Mouse (Mus musculus): ENCODE measurements around the gene Ucp3. TPM values are rescaled to one million over a fixed set of nuclear protein-coding genes. Genes with fewer than 3 reads are reported as not detected.
"Not testable (repeated sequence)": the region's sequence is repeated elsewhere in the genome, so short reads cannot be mapped to it uniquely, and the experiment has no call there.

Ucp3 gene
- polyA plus RNA-seq, 1 experiment from 2014 or later: not detected

DNA sequence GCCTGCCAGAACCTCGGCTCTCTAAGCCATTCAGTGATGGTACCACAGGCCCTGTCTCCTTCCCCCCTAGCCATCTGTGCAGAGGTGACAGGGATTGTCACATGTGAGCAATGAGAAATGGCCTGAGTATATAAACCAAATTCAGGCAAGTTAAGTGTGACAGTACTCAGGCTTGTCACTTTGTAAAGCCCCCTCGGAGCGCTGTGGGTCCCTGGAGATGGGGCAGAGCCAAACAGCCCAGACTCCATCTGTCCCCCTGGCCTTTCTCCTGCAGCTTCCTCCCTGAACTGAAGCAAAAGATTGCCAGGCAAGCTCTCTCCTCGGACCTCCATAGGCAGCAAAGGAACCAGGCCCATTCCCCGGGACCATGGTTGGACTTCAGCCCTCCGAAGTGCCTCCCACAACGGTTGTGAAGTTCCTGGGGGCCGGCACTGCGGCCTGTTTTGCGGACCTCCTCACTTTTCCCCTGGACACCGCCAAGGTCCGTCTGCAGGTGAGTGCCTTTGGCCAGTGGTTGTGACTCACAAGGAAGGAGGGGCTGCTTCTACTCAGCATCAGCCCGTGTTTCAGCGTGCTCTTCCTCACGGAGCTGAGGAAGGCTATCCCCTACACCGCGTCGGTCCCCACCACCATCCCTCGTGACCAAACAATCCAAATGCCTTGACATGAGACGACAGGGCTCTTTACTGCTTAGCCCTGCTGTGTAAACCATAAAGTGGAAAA lies 6.5 kb downstream of the Ucp3 start:
- Histone ChIP-seq H3K27me3 (no peaks in the 10 kb centered on the region), H3K4me1 (replicated peaks) (peaks cover 9% of the 10 kb centered on the region; the same call in 1 of the 2 replicates), H3K9me3 (no peaks in the 10 kb centered on the region), H3K27ac (no peak overlapping the region; the same call in 1 of the 2 replicates), H3K36me3 (no peaks in the 10 kb centered on the region), H3K4me3 (no peak overlapping the region), H3K4me2 (no peak overlapping the region), H3K9ac (0 out of 2 replicates have a peak overlapping the region, but pooled peaks have one; percentile 19)
- no peak for ATAC-seq (ENCODE audit: low FRiP score)
- 83% methylated on average over 20 of the region's 20 CpGs for whole genome bisulfite sequencing

DNA sequence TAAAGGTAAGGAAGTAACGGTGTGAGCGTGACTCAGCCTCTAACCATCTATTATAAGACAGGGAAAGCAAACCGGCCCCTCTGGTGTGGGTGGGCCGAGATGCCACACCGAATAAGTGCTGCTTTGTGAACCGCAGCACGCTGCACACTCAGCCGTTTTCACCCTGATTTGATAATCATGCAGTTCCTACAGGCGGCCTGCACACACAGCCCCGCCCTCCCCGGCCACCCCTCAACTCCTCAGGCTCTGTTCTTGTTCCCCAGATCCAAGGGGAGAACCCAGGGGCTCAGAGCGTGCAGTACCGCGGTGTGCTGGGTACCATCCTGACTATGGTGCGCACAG lies 7.0 kb downstream of the Ucp3 start:
- H3K9me3 ChIP-seq: no peaks in the 10 kb centered on the region
- 69% methylated on average over 15 of the region's 15 CpGs for WGBS
- no peaks in the 10 kb centered on the region for H3K36me3 ChIP-seq
- no peak overlapping the region for H3K4me2 ChIP-seq
- H3K4me1 ChIP-seq (replicated peaks): peaks cover 9% of the 10 kb centered on the region; the same call in 1 of the 2 replicates
- ATAC-seq (ENCODE audit: low FRiP score): no peak
- H3K27ac ChIP-seq: no peak overlapping the region
- no peaks in the 10 kb centered on the region for H3K27me3 ChIP-seq
- no peak overlapping the region for H3K4me3 ChIP-seq
- no peak overlapping the region for H3K9ac ChIP-seq

DNA sequence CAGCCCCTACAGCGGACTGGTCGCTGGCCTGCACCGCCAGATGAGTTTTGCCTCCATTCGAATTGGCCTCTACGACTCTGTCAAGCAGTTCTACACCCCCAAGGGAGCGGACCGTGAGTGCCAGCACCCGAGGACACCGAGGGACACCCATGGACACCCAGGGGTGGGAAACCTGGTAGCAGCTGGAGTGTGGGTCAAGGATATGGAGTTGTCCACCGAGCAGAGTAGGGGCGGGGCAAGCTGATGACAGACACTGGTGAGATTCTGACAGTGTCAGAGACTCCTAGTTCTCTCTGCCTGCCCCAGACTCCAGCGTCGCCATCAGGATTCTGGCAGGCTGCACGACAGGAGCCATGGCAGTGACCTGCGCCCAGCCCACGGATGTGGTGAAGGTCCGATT lies 7.4 kb downstream of the Ucp3 start:
- H3K27ac ChIP-seq: no peak overlapping the region
- WGBS: 86% methylated on average over 17 of the region's 17 CpGs
- H3K36me3 ChIP-seq: no peaks in the 10 kb centered on the region
- H3K27me3 ChIP-seq: no peaks in the 10 kb centered on the region
- H3K4me2 ChIP-seq: no peak overlapping the region
- H3K9me3 ChIP-seq: no peaks in the 10 kb centered on the region
- H3K4me1 ChIP-seq (replicated peaks): peaks cover 9% of the 10 kb centered on the region; the same call in 1 of the 2 replicates
- H3K4me3 ChIP-seq: no peak overlapping the region
- no peak for ATAC-seq (ENCODE audit: low FRiP score)
- H3K9ac ChIP-seq: no peak overlapping the region

DNA sequence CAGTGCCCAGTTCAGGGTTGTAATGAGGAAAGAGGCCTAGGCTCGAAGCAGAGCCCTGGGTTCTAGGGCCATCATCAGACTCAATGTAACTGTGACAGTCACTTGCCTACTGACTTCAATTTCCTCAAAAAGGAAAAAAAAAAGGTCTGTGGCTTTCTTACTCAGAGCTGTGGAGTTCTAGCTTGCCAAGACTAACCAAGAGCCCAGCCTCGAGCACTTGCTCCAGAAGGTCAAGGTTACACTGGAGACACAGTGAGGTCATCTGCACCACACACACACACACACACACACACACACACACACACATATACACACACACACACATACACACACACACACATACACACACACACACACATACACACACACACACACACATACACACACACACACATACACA lies 9.3 kb downstream of the Ucp3 start:
- WGBS: 87% methylated on average over 2 of the region's 2 CpGs
- not testable (repeated sequence) for H3K4me3 ChIP-seq; ATAC-seq (ENCODE audit: low FRiP score)

DNA sequence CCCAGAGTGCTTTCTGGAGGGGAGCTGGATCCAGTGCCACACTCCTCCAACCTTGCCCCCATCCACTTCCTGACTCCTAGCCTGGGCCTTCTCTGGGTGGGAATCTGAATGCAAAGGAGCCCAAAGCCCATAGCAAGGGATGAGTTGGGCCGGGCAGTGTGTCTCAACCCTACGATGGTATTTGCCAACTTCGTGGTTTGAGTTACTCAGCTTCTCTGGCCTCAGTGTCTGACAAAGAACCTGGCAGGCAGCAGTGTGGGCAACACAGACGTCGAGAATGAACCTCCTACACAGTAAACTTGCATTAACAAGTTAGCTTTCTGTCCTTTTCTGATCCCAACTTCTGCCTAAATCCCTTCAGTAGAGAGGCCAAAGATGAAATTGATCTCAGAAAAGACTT lies 11.7 kb downstream of the Ucp3 start:
- no peak overlapping the region for H3K4me3 ChIP-seq
- 90% methylated on average over 5 of the region's 5 CpGs for WGBS
- H3K9me3 ChIP-seq: no peaks in the 10 kb centered on the region
- no peak for ATAC-seq (ENCODE audit: low FRiP score)
- H3K4me1 ChIP-seq (replicated peaks): peaks cover 15% of the 10 kb centered on the region; the same call in 1 of the 2 replicates
- H3K9ac ChIP-seq: no peak overlapping the region
- H3K27me3 ChIP-seq: no peaks in the 10 kb centered on the region
- no peak overlapping the region for H3K27ac ChIP-seq
- no peak overlapping the region for H3K4me2 ChIP-seq
- H3K36me3 ChIP-seq: no peaks in the 10 kb centered on the region

More for the DNA sequence above, 9.3 kb downstream of the Ucp3 start:
- H3K27ac ChIP-seq; H3K27me3 ChIP-seq; H3K4me1 ChIP-seq (replicated peaks); H3K36me3 ChIP-seq; H3K9me3 ChIP-seq; H3K4me2 ChIP-seq; H3K9ac ChIP-seq: not testable (repeated sequence)

DNA sequence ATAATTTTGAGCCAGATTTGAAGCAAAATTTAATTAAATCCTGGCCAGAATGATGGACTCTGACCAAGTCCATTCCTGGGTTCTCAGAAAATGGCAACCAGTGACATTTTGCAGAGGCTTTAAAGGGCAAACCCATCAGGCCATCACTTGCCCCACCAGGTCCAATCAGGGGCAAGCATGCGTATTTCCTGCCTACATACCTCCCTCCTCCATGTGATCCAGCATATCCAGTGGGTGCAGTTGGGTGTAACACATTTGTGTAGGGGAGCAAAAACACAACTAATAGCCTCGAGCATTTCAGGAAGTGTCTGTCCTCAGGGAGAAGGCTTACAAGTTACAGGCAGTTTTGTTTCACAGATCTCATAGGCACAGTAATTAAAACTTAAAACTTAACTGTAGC lies 14.5 kb downstream of the Ucp3 start:
- no peak overlapping the region for H3K4me2 ChIP-seq
- ATAC-seq (ENCODE audit: low FRiP score): no peak
- H3K4me1 ChIP-seq (replicated peaks): peaks cover 11% of the 10 kb centered on the region; the same call in 1 of the 2 replicates
- no peaks in the 10 kb centered on the region for H3K9me3 ChIP-seq
- no peak overlapping the region for H3K4me3 ChIP-seq
- H3K27ac ChIP-seq: no peak overlapping the region
- no peaks in the 10 kb centered on the region for H3K36me3 ChIP-seq
- H3K27me3 ChIP-seq: peaks cover 2% of the 10 kb centered on the region; the same call in 1 of the 2 replicates
- WGBS: 82% methylated on average over 2 of the region's 2 CpGs
- no peak overlapping the region for H3K9ac ChIP-seq

DNA sequence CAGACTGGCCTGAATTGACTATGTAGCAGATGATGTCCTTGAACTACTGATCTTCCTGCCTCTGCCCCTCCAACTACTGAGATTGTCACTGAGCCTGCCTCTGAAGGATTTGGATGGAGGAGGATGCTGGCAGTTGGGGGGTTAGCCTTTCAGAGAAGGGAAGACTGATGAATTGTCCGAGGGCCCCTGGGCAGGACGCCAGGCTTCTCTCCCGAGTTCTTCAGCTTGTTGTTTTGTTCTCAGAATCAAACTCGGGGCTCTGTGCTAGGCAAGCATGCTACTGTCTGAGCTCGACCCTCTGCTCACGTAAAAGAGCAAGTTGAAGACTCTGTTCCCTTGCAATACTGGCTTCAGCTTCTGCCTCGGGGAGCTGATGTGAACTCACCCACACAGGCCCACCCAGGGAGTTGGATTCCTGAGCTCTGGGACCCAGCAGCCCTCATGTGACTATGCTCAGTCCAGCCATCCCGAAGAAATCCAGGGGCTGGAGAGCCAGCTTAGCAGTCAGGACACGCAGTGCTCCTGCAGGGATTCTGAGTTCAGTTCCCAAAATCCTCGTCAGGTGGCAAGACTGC lies 15.8 kb downstream of the Ucp3 start:
- no peaks in the 10 kb centered on the region for H3K9me3 ChIP-seq
- H3K4me3 ChIP-seq: no peak overlapping the region
- peaks cover 23% of the 10 kb centered on the region for H3K4me1 ChIP-seq (replicated peaks)
- H3K4me2 ChIP-seq: no peak overlapping the region
- no peak overlapping the region for H3K9ac ChIP-seq
- peak; percentile 55 for ATAC-seq (ENCODE audit: low FRiP score)
- WGBS: 23% methylated on average over 10 of the region's 10 CpGs
- no peaks in the 10 kb centered on the region for H3K36me3 ChIP-seq
- H3K27ac ChIP-seq: peak overlapping the region; percentile 60
- peaks cover 15% of the 10 kb centered on the region for H3K27me3 ChIP-seq

DNA sequence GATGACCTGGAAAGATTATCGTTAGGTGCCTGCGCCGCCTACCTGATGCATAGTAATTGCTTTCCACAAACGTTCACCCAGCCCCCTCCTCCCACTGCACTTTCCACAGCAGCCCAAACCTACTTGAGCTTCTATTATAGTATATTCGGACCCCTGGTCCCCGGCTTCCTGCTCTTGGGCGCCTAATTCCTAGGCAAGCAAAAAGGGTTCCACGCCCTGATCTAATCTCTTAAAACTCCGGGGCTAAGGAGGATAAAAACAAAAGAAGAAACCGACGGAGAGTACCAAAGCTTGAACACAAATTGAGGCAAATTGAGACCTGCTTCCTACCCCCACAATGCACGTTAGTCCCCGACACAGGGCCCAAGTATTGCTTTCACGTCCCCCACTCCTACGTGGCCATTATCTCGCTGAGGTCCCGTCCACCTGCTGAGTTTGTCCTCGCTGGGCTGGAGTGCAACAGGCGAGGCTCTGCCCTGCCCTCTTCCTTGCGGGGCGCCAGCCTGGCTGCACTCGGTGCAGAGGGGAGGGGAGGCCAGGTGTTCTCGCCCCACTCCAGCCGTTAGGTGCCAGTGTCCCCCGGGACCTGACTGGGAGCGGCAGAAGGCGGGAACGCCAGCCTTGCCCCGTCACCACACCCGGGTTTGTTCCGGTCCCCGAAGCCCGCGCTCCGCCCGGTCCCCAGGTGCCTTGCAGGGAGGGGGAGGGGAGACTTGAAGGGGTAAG lies 19.8 kb downstream of the Ucp3 start:
- H3K36me3 ChIP-seq: peaks cover 5% of the 10 kb centered on the region; the same call in 1 of the 2 replicates
- WGBS: 4% methylated on average over 33 of the region's 36 CpGs
- H3K4me1 ChIP-seq (replicated peaks): peaks cover 54% of the 10 kb centered on the region
- H3K4me3 ChIP-seq: peak overlapping the region; percentile 40
- ATAC-seq (ENCODE audit: low FRiP score): no peak
- peak overlapping the region; percentile 66 for H3K9ac ChIP-seq
- no peaks in the 10 kb centered on the region for H3K9me3 ChIP-seq
- H3K4me2 ChIP-seq: peak overlapping the region; percentile 70
- H3K27me3 ChIP-seq: peaks cover 18% of the 10 kb centered on the region
- H3K27ac ChIP-seq: no peak overlapping the region

DNA sequence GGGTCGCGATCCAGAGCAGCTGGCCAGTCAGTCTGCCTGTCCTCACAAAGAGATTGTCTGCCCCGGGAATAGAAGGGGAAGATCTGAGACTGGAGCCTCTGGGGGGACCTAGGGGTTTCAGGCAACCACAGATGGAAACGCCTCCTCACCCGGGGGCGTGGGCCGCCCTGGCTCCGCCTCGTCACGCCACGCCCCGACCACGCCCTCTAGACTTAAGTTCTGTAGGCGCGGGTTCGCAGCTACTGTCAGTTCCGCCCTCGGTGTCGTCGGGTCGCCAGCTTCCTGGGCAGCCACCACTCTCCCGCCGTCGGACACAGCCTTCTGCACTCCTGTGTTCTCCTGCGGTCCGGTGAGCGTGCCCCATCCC lies 20.3 kb downstream of the Ucp3 start, which contains the start of gene Ucp2:
Gene Ucp2, plus strand, starts transcription at position 221 of the 367 bp plus-strand sequence.
- Histone ChIP-seq H3K27me3 (peaks cover 18% of the 10 kb centered on the region), H3K9me3 (no peaks in the 10 kb centered on the region), H3K27ac (peak within 1 kb of the TSS; percentile 31), H3K36me3 (peaks cover 8% of the 10 kb centered on the region), H3K4me2 (peak within 1 kb of the TSS; percentile 70), H3K4me1 (replicated peaks) (peaks cover 53% of the 10 kb centered on the region), H3K9ac (peak within 1 kb of the TSS; percentile 66), H3K4me3 (peak within 1 kb of the TSS; percentile 40)
- 0 out of 2 replicates have a peak, but pooled peaks have one; percentile 16 for ATAC-seq (ENCODE audit: low FRiP score)
- under 1% methylated on average over 26 of the region's 27 CpGs for WGBS

DNA sequence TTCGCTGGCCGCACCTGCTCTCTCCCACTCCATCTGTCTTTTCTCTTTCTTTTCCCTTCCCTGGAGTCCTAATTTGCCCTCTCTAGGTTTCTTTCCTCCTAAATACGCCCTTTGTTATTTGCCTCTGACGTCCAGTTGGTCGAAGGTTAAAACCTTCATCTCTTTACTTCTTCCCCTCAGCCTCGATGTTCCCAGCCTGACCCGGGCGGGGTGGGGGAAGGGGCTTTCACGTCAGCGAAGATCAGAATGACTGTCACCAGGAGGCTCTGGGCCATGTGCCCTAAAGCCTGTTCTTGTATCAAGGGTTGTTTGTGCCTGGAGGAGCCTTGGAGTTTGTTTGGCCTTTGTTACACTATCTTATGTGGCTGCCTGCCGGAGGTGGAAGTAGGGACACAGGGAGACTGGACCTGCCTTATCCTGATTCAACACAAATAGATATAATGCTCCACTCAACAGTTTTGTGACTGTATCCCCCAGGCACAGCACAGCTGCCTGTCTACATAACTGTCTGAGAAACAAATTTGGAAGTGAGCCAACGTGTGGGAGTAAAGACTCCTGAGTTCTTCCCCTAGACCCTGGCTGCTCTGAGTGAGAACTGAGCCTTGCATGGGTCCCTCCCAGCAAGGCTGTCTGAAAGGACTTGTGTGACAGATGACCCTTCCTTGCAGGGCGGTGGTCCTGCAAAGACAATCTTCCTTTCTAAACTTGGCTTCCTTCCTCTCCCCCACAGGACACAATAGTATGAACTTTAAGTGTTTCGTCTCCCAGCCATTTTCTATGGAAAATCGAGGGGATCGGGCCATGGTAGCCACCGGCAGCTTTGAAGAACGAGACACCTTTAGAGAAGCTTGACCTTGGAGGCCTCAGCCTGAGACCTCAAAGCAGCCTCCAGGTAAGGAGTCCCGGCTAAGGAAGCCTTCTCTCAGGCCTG lies 21.0 kb downstream of the Ucp3 start:
- H3K9ac ChIP-seq: peak overlapping the region; percentile 66
- no peak for ATAC-seq (ENCODE audit: low FRiP score)

DNA sequence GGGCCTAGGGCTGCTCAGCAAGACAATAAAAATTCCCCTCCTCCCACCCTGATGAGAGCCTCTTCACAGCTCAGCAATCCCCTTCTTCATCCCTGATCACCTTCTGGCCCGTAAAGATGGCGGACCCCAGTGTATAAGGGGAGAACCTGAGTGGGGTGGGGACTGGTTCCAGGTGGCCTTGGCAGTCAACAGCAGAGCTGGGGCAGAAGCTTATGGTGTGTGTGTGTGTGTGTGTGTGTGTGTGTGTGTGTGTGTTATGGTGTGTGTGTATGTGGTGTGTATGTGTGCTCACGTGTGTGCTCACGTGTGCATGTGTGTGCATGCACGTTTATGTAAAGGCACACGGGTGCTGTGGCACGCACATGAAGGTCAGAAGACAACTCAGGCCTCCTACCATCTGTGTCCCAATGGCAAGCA lies 21.6 kb downstream of the Ucp3 start:
- Histone ChIP-seq H3K4me3 (peak overlapping the region; percentile 40), H3K9me3 (no peaks in the 10 kb centered on the region), H3K27ac (0 out of 2 replicates have a peak overlapping the region, but pooled peaks have one; percentile 31), H3K9ac (no peak overlapping the region), H3K27me3 (peaks cover 18% of the 10 kb centered on the region), H3K36me3 (peaks cover 8% of the 10 kb centered on the region), H3K4me1 (replicated peaks) (peaks cover 46% of the 10 kb centered on the region), H3K4me2 (peak overlapping the region; percentile 70)
- 92% methylated on average over 7 of the region's 7 CpGs for WGBS
- no peak for ATAC-seq (ENCODE audit: low FRiP score)

More for the DNA sequence above, 21.0 kb downstream of the Ucp3 start:
- 37% methylated on average over 19 of the region's 19 CpGs for WGBS
- peaks cover 8% of the 10 kb centered on the region for H3K36me3 ChIP-seq
- H3K4me2 ChIP-seq: peak overlapping the region; percentile 70
- H3K9me3 ChIP-seq: no peaks in the 10 kb centered on the region
- peaks cover 48% of the 10 kb centered on the region for H3K4me1 ChIP-seq (replicated peaks)
- peak overlapping the region; percentile 31 for H3K27ac ChIP-seq
- peak overlapping the region; percentile 40 for H3K4me3 ChIP-seq
- peaks cover 18% of the 10 kb centered on the region for H3K27me3 ChIP-seq

Measured in hindbrain, embryonic 13.5 days (tissue).